Mouse (Mus musculus): ENCODE data around the gene Spin1.
"Not testable (repeated sequence)": the region's sequence is repeated elsewhere in the genome, so short reads cannot be mapped to it uniquely, and the experiment has no call there.

Spin1 gene

DNA sequence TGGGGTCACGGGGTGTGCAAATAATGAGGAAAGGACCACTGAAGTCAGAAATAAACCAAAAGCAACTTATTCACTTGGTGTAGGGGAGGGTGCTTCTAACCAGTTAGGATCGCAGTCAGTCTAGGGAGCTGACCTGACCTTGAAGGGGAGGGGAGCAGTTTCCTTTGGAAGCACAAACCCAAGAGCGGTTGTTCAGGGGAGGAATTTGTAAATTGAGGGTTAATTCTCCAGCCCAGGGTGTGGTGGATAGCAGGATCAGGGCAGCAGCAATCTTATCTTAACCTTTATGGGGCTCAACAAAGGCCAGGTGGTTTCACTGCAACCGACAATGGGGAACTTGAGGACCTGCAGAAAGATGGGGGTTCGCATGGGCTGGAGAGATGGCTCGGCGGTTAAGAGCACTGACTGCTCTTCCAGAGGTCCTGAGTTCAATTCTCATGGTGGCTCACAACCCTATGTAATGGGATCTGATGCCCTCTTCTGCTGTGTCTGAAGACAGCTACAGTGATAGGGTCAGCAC is 5.4 kb upstream of the Spin1 start:
- DNase-seq (ENCODE audit: low read depth): no peak

DNA sequence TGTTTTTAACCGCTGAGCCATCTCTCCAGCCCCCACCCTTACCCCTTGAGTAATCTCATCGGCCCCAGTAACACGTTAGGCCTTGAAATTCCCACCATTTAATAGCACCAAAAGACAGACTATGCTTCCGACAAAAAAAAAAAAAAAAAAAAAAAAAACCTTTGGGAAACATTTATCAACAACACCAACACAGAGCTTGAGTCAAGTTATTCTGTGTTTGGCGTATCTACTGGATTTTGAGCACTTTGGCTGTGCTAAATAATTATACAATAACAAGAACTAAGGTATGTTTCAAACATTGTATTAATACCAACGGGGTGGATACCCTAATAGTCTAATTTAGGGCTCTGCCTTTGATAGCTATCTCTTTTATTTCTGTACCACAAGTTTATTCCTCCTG is 4.0 kb upstream of the Spin1 start:
- DNase-seq (ENCODE audit: low read depth): no peak

DNA sequence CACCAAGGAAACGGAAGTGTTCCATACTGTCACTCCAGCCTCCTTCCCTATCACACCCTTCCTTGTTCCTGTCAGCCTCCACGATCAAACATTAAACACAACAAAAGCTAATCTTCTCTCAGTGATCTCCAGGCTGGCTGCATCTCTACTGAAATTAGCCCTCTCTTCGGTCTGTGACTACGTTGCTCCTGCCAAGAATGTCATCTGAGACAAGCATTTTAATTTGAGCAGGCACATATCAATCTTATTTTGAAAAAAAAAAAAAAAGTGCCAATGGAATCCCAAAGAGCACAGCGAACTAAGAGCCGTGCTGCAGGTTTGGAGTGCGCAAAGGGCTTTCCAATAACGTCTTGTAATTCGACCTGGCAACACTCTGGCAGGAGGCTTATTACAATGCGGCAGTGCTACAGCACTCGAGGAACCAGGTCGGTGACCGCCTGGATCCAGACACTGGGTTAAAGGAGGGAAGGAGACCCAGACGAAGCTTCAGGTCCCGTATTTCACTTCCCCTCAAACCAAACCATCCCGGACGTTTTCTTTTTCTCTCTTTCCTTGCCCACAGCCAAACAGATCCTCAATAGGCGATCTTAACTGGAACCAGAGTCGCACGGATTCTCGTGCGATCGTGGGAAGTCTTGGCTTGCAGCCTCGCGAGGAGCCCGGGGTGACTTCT is 984 bp upstream of the Spin1 start:
- peak; percentile 4 for DNase-seq (ENCODE audit: low read depth)

DNA sequence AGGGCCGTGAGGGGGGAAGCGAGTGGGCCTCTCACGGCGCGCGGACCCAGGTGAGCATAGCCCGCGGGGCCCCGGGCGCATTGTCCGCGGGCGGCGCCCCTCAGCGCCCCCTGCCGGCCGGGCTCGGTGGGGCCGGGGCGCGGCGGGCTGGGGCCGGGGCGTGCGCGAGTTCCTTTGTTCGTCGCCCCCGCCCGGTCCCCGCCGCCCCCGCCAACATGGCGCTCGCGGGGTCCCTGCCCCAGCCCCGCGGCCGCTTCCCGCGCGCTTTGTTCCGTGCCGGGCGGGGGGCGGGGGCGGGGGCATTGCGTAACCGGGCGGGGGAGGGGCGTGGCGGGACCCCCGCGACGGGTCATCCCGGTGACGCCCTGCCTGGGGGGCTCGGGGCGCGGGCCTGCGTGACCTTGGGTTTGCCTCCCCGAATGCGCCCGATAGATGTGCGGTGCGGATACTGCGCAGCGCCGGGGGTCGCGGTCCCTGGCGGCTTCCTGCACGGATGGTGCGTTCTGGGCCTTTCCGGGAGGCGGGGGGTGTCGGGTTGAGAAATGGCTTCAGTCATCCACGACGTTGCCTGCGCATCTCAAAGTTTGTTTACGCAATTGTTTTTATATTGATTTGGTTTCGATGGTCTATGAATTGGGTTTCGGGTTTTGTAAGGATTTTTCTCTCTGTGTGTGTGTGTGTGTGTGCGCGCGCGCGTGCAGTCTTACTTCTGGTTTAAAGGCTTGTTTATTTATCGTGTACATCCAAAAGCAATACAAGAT is 516 bp downstream of the Spin1 start:
- peak; percentile 63 for DNase-seq (ENCODE audit: low read depth)

DNA sequence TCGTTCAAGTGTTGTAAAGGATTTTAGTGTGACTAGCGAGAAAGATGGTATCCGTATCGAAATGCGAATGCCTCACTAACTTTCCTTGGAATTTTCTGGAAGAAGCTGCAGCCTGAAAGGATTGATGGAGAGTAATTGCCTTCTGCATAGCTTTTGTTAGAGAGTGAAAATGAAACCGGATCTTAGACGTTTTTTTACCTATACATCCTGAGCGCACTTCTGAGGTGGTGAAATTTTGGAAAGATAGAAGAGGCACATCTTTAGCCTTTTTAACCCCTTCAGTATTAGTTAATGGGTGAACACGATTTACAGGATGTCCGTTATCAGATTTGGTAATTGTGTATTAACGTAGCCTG is 1.1 kb downstream of the Spin1 start:
- no peak for DNase-seq (ENCODE audit: low read depth)

DNA sequence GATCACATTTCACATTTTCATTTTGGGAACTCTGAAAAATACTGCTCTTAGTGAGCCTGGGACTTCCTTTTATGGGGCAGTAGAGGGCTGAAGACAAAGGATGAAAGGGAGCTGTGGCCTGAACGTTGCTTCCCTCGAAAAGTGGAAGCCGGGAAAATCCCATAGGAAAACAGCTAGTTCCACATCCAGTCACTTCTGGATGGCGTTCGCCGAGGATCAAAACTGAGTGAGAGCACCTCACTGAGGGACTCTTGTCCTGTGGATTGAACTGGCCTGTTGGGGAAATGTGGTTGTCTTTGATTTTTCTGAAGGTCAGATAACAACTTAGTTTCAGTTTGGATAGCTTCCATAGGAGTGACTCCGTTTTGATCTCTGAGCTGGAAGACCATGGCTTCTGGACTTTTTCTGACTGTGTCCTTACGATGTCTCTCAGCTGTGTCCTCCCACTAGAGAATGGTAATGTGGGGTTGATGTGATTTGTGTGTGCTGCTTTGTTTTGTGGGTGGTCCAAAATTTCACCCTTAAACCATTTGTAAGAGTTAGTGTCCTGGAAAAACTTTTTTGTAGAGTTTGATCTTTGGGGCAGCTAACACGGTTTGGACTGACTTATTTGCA is 2.5 kb downstream of the Spin1 start:
- no peak for DNase-seq (ENCODE audit: low read depth)

DNA sequence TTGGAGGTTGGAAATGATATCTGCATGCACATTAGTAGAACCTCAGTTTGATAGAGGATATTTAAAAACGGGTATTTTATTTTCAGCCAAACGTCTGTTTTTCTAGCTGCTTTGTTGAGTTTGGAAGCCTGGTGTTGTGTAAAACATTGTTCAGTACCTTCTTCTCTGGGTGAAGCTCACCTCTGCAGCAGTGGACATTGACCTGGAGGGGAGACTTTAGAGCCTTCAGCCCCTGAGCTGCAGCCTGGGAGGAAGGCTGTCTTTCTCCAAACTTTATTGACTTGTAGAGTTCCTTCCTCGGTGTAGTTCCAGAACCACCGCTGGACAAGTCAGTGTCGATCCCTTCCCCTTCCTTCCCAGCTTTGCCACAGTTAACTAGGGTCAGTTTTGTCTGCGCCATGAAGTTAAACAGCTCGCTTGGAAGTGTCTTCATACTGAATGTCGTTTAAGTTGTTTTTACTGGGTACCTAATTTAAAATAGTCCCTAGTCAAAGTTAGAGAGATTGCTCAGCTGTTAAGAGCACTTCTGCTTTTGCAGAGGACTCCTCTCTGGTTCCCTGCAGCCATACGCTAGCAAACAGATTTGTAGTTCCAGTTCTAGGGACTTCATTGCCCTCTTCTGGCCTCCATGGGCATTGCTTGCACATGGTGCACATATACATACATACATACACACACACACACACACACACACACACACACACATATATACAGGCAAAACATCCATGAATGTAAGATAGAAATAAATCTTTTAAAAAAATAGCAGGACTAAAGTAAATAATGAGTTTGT is 3.4 kb downstream of the Spin1 start:
- DNase-seq (ENCODE audit: low read depth): no peak

DNA sequence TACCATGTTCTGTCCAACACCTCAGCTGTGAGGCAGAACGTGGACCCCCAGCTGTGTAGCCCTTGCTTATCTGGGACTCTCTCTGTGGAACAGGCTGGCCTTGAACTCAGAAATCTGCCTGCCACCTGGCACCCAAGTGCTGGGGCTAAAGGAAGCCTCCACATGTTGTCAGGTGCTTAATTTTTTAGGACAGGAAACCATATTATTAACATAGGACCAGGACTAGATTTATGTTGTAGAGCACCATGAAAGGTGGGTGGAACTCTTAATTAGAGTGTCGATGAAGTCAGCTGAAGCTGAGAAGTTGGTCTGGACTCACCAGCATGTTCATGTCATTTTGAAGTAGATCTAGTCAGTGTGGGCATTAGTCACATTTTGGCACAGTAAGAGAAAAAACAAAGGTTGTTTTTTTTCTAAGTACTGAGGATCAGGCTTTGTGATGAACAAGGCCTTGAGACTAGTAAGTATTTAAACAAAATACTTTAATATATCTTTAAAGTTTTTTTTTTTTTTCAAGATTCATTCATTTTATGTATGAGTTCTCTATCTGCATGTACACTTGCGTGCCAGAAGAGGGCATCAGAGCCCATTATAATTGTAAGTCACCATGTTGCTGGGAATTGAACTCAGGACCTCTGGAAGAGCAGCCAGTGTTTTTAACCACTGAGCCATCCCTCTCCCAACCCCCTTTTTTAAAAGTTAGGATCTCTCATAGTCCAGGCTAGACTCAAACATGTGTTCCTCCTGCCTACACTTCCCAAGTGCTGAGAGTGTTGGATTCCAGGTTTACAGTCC is 5.4 kb downstream of the Spin1 start:
- no peak for DNase-seq (ENCODE audit: low read depth)

DNA sequence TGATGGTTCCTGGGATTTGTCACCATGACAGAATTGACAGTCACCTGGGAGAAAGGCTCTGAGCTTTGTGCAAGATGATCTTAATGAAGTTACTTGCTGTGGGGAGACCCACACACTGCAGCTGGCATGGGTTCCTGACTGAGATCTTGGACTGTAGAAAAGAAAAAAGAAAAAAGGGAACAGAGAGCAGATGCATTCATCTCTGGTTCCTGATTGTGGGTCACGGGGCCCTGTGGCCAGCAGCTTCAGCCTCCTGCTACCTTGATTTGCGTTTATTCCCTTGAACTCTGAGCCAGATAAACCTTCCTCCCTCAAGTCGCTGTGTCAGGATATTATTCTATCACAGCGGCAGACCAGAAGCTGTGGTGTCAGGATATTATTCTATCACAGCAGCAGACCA is 6.1 kb downstream of the Spin1 start:
- DNase-seq (ENCODE audit: low read depth): no peak

DNA sequence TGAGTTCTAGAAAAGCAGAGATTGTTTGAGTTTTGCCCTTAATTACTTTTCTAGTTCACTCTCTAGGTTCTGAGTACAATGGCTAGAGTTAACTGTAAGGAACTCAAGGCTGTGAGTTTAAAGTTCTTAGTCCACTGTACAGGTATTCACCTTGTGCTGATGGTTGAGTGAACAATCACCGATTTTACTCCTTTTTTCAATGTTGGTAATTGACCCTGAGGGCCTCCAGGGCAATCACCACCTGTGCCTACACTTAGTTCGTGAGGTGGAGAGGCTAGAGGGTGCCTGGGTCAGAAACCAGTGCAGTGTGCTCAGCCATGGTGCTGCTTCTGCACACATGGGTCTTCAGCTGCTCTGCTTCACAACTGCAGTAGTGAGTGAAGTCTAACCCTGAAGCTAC is 8.8 kb downstream of the Spin1 start:
- DNase-seq (ENCODE audit: low read depth): no peak

DNA sequence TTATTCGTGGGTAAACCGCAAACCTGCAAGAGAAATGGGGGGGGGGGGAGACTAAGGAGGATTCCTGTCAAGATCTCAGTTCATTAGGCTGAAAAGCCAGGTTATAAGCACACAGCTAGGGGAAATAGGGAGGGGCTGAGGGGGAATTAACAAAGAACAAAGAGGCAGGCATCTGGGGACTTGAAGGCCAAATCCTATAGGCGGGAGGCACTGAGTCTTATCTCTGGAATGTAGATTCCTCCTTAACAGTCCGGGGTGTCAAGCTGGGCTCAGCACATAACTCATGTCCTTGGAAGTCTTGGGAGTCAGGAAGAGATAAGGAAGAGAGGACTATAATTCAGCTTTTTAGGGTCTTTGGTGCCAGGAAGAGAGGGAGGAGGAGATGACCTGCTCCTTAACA is 13.7 kb downstream of the Spin1 start:
- not testable (repeated sequence) for DNase-seq (ENCODE audit: low read depth)

DNA sequence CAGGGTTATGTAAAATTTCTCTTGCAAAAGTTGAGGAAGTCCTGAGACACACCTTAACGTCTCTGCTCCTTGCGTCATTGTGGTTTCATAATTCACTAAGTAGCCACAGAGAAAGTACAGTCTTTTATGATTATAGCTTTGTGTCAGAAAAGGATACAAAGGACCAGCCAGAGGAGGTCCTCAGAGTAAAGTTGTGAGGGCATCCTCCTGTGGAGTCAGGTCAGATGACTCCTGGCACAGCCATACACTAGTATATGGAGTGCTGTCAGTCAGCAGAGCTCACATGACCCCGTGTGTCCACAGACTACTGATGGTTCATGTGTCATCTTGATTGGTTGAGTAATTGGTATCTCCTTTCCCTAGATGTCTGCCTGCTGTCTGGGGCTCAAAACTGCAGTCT is 15.1 kb downstream of the Spin1 start:
- DNase-seq (ENCODE audit: low read depth): no peak

DNA sequence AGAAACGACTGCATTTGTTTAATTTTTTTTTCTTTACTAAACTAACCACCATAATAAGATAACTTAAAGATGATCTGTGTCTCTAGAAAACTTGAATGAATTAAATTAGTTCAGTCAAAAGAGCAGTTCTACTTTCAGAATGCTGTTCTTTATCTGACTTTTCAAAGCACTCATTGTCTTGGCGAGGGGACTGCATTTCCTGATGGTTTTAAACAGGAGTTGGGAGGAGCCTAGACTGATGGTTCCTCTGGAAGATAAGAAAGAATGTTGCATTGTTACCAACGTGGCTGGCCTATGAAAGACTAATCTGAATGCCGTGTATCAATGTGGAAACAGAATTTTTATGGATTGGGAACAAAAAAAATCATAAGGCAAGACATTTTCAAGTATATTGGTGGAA is 20.1 kb downstream of the Spin1 start:
- no peak for DNase-seq (ENCODE audit: low read depth)

DNA sequence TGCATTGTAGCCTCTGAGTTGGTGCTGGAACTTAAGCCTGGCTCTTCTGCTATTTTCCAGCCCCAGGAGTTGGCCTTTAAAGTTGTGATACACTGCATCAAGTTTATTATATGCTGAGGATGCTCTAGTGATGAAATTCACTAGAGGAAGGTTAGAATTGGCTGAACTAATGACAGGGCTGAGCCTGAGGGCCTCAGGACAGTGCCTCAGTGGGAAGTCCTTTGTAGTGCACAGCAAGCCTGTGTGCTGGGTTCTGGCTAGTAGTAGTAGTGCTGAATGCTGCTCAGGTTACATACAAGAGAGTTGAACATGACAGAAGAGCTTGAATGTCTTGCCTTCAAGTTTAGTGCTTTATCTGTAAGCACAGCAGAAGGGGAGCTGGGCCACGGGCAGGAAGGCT is 21.3 kb downstream of the Spin1 start:
- DNase-seq (ENCODE audit: low read depth): no peak

DNA sequence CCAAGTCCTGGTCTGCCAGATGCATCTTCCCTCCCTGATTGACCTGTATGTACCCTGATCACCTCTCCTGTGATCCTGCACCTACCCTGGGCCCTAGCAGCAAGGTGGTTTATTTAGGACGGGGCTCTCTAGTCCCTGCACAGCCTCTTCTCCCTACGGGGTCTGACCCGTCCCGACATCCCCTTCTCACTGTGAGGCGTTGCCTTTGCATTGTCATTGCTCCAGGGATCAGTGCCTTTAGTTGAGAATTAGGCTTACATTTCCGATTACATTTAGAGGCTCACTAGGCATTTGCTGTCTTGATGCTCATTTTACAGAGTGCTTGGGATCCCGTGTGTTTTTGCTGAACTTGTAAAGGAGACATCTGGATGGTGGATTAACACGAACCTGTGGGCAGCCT is 22.1 kb downstream of the Spin1 start:
- DNase-seq (ENCODE audit: low read depth): no peak

DNA sequence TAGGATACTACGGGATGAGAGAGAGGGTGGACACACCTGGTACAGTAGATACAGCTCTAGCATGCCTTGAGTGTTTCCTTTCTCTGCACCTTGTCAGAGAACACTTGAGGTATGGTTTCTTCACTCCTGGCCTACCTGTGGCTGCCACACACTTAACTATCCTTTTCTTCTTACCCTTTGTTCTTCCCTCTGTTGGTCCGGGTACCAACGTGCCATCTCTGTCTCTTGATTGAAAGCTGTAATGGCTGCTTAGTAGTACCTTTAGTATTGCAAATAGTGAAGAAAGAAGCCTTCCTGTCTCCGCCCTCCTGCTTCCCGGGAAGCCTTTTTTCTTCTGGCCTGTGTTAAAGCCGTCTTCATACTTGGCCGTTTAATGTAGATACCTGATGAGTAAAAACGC is 24.7 kb downstream of the Spin1 start:
- DNase-seq (ENCODE audit: low read depth): no peak

DNA sequence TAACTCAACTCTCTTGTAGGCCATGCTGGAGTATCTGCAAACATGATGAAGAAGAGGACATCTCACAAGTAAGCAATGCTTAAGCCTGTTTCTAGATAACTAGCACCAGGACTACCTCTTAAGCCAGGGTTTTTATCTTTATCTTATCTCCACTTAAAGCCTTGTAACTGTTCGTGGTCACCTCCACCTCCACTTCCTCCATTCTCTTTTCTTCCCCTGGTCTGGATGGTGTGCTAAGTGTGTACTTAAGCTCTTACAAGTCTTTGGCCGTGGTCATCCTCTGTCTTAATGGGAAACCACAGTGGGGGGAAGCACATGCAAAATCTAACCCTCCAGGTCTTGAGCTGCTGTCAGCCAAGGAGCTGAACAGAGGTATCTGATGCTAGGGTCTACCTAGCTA is 27.2 kb downstream of the Spin1 start:
- DNase-seq (ENCODE audit: low read depth): no peak

DNA sequence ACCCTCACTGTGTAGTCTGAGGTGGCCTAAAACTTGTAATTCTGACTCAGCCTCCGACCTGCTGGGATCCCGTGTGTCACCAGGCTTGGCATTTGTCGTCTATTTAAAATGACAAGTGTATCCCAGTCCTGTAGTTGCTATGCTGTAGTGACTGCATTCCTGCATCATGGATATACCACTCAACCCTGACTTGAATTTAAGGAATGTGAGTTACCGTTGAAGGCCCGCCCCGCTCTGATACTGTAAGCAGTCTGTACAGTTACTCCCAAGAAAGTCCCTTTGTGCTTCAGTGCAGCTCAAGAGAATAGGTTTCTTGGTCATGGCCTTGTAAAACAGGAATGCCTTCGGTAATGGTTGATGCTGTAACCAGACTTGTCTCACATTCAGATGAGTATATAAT is 27.7 kb downstream of the Spin1 start:
- no peak for DNase-seq (ENCODE audit: low read depth)

DNA sequence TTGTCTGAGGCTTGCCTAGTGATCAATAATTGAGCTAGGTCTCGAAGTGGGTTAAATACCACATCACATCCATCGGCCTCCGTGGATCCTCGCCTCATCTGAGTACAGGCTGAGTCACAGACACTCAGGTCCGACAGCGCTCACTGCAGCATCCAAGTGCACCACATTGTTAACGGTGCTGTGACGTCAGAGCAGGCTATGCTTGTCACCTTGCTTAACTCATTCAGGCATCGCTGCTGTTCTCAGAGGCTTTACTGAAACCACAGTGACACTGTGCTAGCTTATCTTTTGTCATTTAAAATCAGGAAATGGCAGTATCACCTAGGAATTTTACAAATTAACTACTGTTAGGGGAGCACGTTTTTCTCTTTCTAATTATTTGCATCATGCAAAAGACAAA is 30.5 kb downstream of the Spin1 start:
- no peak for DNase-seq (ENCODE audit: low read depth)

DNA sequence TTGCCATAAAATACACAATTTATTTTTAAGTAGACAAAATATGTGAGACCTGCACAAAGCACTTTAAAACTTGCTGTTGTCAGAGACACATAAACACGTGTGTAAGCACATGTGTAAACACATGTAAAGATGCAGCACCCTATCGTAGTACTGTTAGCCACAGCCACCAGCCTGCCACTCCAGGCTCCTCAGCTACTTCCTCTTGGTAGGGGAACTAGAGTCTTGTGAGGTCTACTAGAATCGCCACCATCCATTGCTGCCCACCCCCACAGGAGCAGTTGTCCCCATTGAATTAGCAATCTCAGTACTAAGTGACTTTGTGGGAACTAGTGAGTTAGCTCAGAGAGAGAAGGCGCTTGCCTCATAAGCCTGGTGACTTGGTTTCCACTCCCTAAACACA is 35.6 kb downstream of the Spin1 start:
- DNase-seq (ENCODE audit: low read depth): no peak

DNA sequence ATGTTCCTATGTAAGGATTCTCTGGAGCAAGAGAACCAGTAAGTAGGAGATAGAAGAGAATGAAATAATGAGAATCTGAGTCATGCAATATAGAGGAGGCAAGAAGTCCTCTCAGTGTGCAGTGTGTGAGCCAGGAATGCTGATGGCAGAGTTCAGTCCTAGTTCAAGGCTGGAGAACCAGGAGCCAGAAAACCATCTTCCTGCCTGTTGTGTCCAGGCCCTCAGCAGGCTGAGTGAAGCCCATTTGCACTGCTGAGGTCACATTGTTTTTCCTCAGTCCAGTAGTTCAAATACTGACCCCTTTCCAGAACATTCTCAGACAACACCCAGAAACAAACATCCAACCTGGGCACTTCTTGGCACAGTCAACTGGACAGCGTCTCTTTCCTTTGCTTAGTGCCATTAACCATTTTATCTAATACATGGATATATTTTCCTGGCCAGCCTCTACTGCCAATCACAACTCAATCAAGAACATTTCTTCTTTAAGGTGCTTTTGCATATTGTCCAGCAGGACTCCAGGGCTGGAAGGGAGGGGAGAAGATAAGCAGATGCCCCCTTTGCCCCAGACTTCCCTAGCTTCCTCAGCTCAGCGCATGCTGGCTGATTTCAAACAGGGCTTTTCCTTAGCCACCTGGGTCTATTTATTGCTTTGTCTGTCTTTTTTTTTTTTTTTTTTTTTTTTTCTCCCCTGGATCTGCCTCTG is 36.5 kb downstream of the Spin1 start:
- peak; percentile 15 for DNase-seq (ENCODE audit: low read depth)
